Mouse (Mus musculus): Measurements from ENCODE around the gene Wdr90. TPM values are rescaled to one million over a fixed set of nuclear protein-coding genes. Genes with fewer than 3 reads are reported as not detected.
A peak's percentile ranks its signal among the peaks of the same experiment; 100 is the strongest.

Gene Wdr90
- polyA plus RNA-seq, 1 experiment from 2014 or later: 34.1 TPM

DNA sequence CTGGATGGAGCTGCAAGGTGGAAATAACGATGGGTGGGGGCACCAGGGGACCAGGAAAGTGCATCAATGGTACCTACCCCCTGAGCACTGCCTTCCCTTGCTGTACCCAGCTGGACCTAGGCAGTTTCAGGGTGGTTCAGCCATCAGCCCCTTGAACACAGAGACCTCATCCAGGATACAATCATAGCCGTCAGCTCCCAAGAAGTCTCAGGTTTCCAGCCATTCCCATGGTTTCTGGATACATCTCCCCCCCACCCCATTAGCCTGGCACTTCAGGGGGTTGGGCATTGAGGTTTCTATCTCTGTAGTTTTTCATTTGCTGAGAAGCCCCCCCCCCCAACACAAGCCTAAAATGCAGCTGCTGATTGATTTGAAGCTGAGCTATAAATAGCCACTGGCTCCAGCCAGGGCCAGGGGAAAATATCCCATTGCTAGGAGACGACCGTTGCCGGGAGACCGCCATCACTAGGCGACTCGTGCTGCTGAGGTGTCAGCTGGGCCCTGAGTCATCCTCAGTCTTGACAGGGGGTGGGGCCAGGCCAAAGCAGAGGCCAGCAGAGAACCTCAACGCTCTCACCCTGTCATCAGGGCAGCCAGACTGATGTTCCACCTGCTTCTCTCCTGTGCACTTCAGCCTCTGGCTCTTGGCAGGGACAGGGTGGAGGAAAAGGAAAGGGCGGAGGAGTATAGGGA, 58.3 kb downstream of the Wdr90 start:
- Histone ChIP-seq H3K4me3 (ENCODE audit: low read depth, low read length) (no peak overlapping the region), H3K36me3 (ENCODE audit: insufficient read depth) (no peaks in the 10 kb centered on the region), H3K27me3 (ENCODE audit: insufficient read depth, low read length) (no peaks in the 10 kb centered on the region; the same call in 1 of the 2 replicates), H3K4me2 (no peak overlapping the region), H3K4me1 (ENCODE audit: insufficient read depth) (no peaks in the 10 kb centered on the region), H3K27ac (ENCODE audit: low read depth) (no peak overlapping the region), H3K9me3 (ENCODE audit: low read depth, low read length) (no peaks in the 10 kb centered on the region), H3K9ac (no peak overlapping the region)
- WGBS: 8% methylated on average over 10 of the region's 10 CpGs
- DNase-seq (peak; percentile 28), ATAC-seq (ENCODE audit: insufficient read depth) (peak; percentile 48; the same call in 1 of the 2 replicates)
- TF ChIP-seq CTCF (IDR thresholded peaks at IDR 0.05; ENCODE audit: low read depth): no peak

- Histone ChIP-seq H3K4me3 (ENCODE audit: low read depth, low read length) (no peak overlapping the region), H3K4me1 (ENCODE audit: insufficient read depth) (peaks cover under 1% of the 10 kb centered on the region; the same call in 1 of the 2 replicates), H3K9me3 (ENCODE audit: low read depth, low read length) (no peaks in the 10 kb centered on the region), H3K9ac (no peak overlapping the region), H3K27me3 (ENCODE audit: insufficient read depth, low read length) (no peaks in the 10 kb centered on the region), H3K4me2 (no peak overlapping the region), H3K27ac (ENCODE audit: low read depth) (no peak overlapping the region), H3K36me3 (ENCODE audit: insufficient read depth) (no peaks in the 10 kb centered on the region)
- ATAC-seq (ENCODE audit: insufficient read depth) (no peak), DNase-seq (peak; percentile 91)
- 6% methylated on average over 6 of the region's 6 CpGs for WGBS
- peak; percentile 84 for TF ChIP-seq CTCF (IDR thresholded peaks at IDR 0.05; ENCODE audit: low read depth)
Observed at GRCm38 (mm10) chr17:25801029-25801428, 60.3 kb downstream of the Wdr90 start.

- DNase-seq (peak; percentile 94), ATAC-seq (ENCODE audit: insufficient read depth) (peak; percentile 78)
- TF ChIP-seq CTCF (IDR thresholded peaks at IDR 0.05; ENCODE audit: low read depth): no peak
- Histone ChIP-seq H3K27me3 (ENCODE audit: insufficient read depth, low read length) (no peaks in the 10 kb centered on the region), H3K4me1 (ENCODE audit: insufficient read depth) (peaks cover 14% of the 10 kb centered on the region), H3K36me3 (ENCODE audit: insufficient read depth) (0 out of 2 replicates have a peak, but pooled peaks cover 10% of the 10 kb centered on the region), H3K4me3 (ENCODE audit: low read depth, low read length) (peak within 1 kb of the TSS; percentile 61), H3K9ac (peak within 1 kb of the TSS; percentile 52), H3K4me2 (peak within 1 kb of the TSS; percentile 98), H3K27ac (ENCODE audit: low read depth) (peak within 1 kb of the TSS; percentile 64; the same call in 1 of the 2 replicates), H3K9me3 (ENCODE audit: low read depth, low read length) (no peaks in the 10 kb centered on the region)
- WGBS: under 1% methylated on average over 35 of the region's 35 CpGs
Observed at GRCm38 (mm10) chr17:25796951-25797369, 64.3 kb downstream of the Wdr90 start, which contains the start of gene Metrn. Metrn (minus strand) TSS chr17:25797136.

DNA sequence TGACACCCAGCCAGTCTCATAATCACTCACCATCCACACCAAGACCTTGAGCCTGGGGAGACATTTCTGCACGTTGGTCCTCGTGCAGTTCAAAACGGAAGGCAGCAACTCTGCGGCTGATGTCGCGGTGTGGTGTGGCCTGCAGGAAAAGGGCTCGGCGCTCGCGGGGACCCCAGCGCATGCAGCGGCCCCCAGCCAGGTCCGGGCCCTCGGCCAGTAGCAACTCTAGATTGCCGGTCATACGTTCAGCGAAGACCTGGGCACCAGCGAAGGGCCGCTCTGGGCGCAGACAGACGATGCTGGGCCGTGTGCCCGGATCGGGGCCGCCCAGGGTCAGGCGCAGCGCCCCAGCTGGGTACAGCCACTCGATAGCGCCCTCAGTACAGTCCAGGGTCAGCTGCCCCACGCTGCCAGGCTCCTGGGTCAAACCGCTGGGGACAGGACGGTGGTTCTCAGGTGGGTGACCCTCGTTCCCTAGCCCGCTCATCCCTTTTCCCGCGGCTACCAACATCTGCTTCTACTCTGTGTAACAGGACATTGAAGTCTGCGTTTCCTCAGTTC, 65.0 kb downstream of the Wdr90 start:
- WGBS: under 1% methylated on average over 37 of the region's 37 CpGs
- peak overlapping the region; percentile 61 for H3K4me3 ChIP-seq (ENCODE audit: low read depth, low read length)
- 0 out of 2 replicates have a peak, but pooled peaks cover 10% of the 10 kb centered on the region for H3K36me3 ChIP-seq (ENCODE audit: insufficient read depth)
- H3K4me1 ChIP-seq (ENCODE audit: insufficient read depth): peaks cover 14% of the 10 kb centered on the region
- ATAC-seq (ENCODE audit: insufficient read depth) (peak; percentile 3; the same call in 1 of the 2 replicates), DNase-seq (no peak)
- H3K4me2 ChIP-seq: peak overlapping the region; percentile 98
- H3K9ac ChIP-seq: peak overlapping the region; percentile 52
- no peaks in the 10 kb centered on the region for H3K9me3 ChIP-seq (ENCODE audit: low read depth, low read length)
- no peaks in the 10 kb centered on the region for H3K27me3 ChIP-seq (ENCODE audit: insufficient read depth, low read length)
- no peak for TF ChIP-seq CTCF (IDR thresholded peaks at IDR 0.05; ENCODE audit: low read depth)
- H3K27ac ChIP-seq (ENCODE audit: low read depth): peak overlapping the region; percentile 64; the same call in 1 of the 2 replicates

DNA sequence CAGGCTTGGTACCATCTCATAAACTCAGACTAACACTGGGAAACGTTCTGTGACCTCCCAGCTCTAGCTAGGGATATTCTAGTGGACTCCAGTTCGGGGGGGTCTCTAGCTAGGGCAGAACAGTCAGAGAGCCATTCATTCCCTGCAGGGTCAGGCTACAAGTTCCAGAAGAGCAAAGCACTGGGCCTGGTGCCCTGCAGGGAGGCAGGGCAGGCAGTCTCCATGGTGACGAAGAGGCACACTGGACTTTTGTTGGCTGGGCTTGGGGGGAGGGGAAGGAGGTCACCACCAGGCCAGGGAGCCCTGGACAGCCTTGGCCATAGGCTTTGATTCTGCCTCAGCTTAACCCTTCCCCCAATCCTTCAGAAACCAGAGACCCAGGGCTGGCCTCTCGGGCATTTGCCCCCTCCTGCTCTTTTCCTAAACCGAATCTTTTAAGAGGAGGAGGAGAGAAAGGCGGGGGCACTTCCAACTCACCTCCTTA, 65.7 kb downstream of the Wdr90 start, which contains the start of gene AC134908.4:
Gene AC134908.4 (minus strand): TSS at position 51 of the 484 bp plus-strand sequence.
- no peak for ATAC-seq (ENCODE audit: insufficient read depth)
- H3K27me3 ChIP-seq (ENCODE audit: insufficient read depth, low read length): no peaks in the 10 kb centered on the region
- 0 out of 2 replicates have a peak, but pooled peaks cover 10% of the 10 kb centered on the region for H3K36me3 ChIP-seq (ENCODE audit: insufficient read depth)
- peak within 1 kb of the TSS; percentile 64; the same call in 1 of the 2 replicates for H3K27ac ChIP-seq (ENCODE audit: low read depth)
- H3K4me2 ChIP-seq: peak within 1 kb of the TSS; percentile 98
- H3K4me1 ChIP-seq (ENCODE audit: insufficient read depth): peaks cover 14% of the 10 kb centered on the region
- H3K9ac ChIP-seq: peak within 1 kb of the TSS; percentile 52
- peak within 1 kb of the TSS; percentile 61 for H3K4me3 ChIP-seq (ENCODE audit: low read depth, low read length)
- WGBS: 20% methylated on average over 6 of the region's 6 CpGs
- TF ChIP-seq CTCF (IDR thresholded peaks at IDR 0.05; ENCODE audit: low read depth): no peak
- peak; percentile 38 for DNase-seq
- no peaks in the 10 kb centered on the region for H3K9me3 ChIP-seq (ENCODE audit: low read depth, low read length)

DNA sequence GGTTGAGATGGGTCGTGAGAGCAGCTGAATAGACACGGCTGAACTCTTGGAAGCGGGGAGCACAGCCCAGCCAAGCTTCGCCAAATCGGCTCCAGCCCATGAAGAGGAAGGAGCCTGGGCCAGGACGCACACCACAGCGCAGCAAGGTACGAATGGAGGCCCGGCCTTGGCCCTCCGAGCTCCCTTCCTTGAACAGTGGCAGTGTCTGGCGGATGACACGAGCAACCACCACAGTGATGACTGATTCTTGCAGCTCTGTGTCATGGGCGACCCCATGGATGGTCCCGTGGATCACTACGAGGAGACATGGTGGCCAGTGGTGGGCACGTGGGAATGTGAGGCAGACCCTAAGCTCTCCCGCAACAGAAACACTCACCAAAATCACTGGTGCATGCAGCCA, 66.3 kb downstream of the Wdr90 start:
- WGBS: 84% methylated on average over 17 of the region's 17 CpGs

More for the DNA sequence above, 66.3 kb downstream of the Wdr90 start:
- no peak overlapping the region for H3K27ac ChIP-seq (ENCODE audit: low read depth)
- DNase-seq: no peak
- 0 out of 2 replicates have a peak, but pooled peaks cover 10% of the 10 kb centered on the region for H3K36me3 ChIP-seq (ENCODE audit: insufficient read depth)
- no peak overlapping the region for H3K9ac ChIP-seq
- H3K4me3 ChIP-seq (ENCODE audit: low read depth, low read length): peak overlapping the region; percentile 61
- no peak for ATAC-seq (ENCODE audit: insufficient read depth)
- no peak for TF ChIP-seq CTCF (IDR thresholded peaks at IDR 0.05; ENCODE audit: low read depth)
- H3K27me3 ChIP-seq (ENCODE audit: insufficient read depth, low read length): no peaks in the 10 kb centered on the region
- H3K4me1 ChIP-seq (ENCODE audit: insufficient read depth): peaks cover 14% of the 10 kb centered on the region
- H3K9me3 ChIP-seq (ENCODE audit: low read depth, low read length): no peaks in the 10 kb centered on the region
- peak overlapping the region; percentile 98 for H3K4me2 ChIP-seq

Small RNA genes within 50 kb of the gene (microRNA-seq; reads per million reads assigned to microRNA genes)
- not detected for gene Mir3082 (ENCODE audit: borderline number of aligned reads)

Other genes with a start within 250 kb of the Wdr90 start
- gene Gng13, start 144.3 kb downstream of the Wdr90 start, polyA plus RNA-seq (2014; fragmentation: Nextera tagmentation; extraction: Ambion mirVana): 1.3 and 1.4 TPM in 2 replicates
- gene Chtf18, start 134.1 kb downstream of the Wdr90 start, polyA plus RNA-seq (2014; fragmentation: Nextera tagmentation; extraction: Ambion mirVana): 27.1 and 32.3 TPM in 2 replicates
- gene Rpusd1, start 133.8 kb downstream of the Wdr90 start, polyA plus RNA-seq (2014; fragmentation: Nextera tagmentation; extraction: Ambion mirVana): 22.1 and 22.6 TPM in 2 replicates
- gene Mslnl, start 125.5 kb downstream of the Wdr90 start, polyA plus RNA-seq (2014; fragmentation: Nextera tagmentation; extraction: Ambion mirVana): 0.24 and 0.31 TPM in 2 replicates
- gene Msln, start 107.1 kb downstream of the Wdr90 start, polyA plus RNA-seq (2014; fragmentation: Nextera tagmentation; extraction: Ambion mirVana): 1.8 and 4.6 TPM in 2 replicates
- 24.3 and 25.6 TPM in 2 replicates for gene Narfl, start 87.7 kb downstream of the Wdr90 start, polyA plus RNA-seq (2014; fragmentation: Nextera tagmentation; extraction: Ambion mirVana)
- gene Haghl, start 75.8 kb downstream of the Wdr90 start, polyA plus RNA-seq (2014; fragmentation: Nextera tagmentation; extraction: Ambion mirVana): 55.1 and 57.9 TPM in 2 replicates
- gene Ccdc78, start 74.9 kb downstream of the Wdr90 start, polyA plus RNA-seq (2014; fragmentation: Nextera tagmentation; extraction: Ambion mirVana): 0.12 TPM in 1 of 2 replicates, not detected in the other
- gene Fam173a, start 68.6 kb downstream of the Wdr90 start, polyA plus RNA-seq (2014; fragmentation: Nextera tagmentation; extraction: Ambion mirVana): 81.9 and 96.8 TPM in 2 replicates
- gene AC134908.4, start 65.8 kb downstream of the Wdr90 start, polyA plus RNA-seq (2014; fragmentation: Nextera tagmentation; extraction: Ambion mirVana): not detected in 2 replicates
- 10.4 and 12.7 TPM in 2 replicates for gene Metrn, start 64.4 kb downstream of the Wdr90 start, polyA plus RNA-seq (2014; fragmentation: Nextera tagmentation; extraction: Ambion mirVana)
- 0.97 and 1.3 TPM in 2 replicates for gene Fbxl16, start 52.4 kb downstream of the Wdr90 start, polyA plus RNA-seq (2014; fragmentation: Nextera tagmentation; extraction: Ambion mirVana)
- 24.6 and 26.0 TPM in 2 replicates for gene Wdr24, start 37.9 kb downstream of the Wdr90 start, polyA plus RNA-seq (2014; fragmentation: Nextera tagmentation; extraction: Ambion mirVana)
- 39.5 and 40.6 TPM in 2 replicates for gene Jmjd8, start 32.6 kb downstream of the Wdr90 start, polyA plus RNA-seq (2014; fragmentation: Nextera tagmentation; extraction: Ambion mirVana)
- 335 and 367 TPM in 2 replicates for gene Stub1, start 28.1 kb downstream of the Wdr90 start, polyA plus RNA-seq (2014; fragmentation: Nextera tagmentation; extraction: Ambion mirVana)
- gene Rhbdl1, start 24.2 kb downstream of the Wdr90 start, polyA plus RNA-seq (2014; fragmentation: Nextera tagmentation; extraction: Ambion mirVana): 1.8 and 2.0 TPM in 2 replicates
- gene Gm20683, start 19.7 kb downstream of the Wdr90 start, polyA plus RNA-seq (2014; fragmentation: Nextera tagmentation; extraction: Ambion mirVana): 1.0 and 1.4 TPM in 2 replicates
- 10.8 and 11.0 TPM in 2 replicates for gene Rhot2, start 16.6 kb downstream of the Wdr90 start, polyA plus RNA-seq (2014; fragmentation: Nextera tagmentation; extraction: Ambion mirVana)
- gene Mcrip2, start 7.3 kb upstream of the Wdr90 start, polyA plus RNA-seq (2014; fragmentation: Nextera tagmentation; extraction: Ambion mirVana): 17.7 and 17.9 TPM in 2 replicates
- gene Mettl26, start 13.6 kb upstream of the Wdr90 start, polyA plus RNA-seq (2014; fragmentation: Nextera tagmentation; extraction: Ambion mirVana): 44.6 and 45.7 TPM in 2 replicates
- 0.57 and 0.87 TPM in 2 replicates for gene Wfikkn1, start 19.4 kb upstream of the Wdr90 start, polyA plus RNA-seq (2014; fragmentation: Nextera tagmentation; extraction: Ambion mirVana)
- gene Rab40c, start 58.2 kb upstream of the Wdr90 start, polyA plus RNA-seq (2014; fragmentation: Nextera tagmentation; extraction: Ambion mirVana): 15.3 and 15.4 TPM in 2 replicates
- gene Pigq, start 83.4 kb upstream of the Wdr90 start, polyA plus RNA-seq (2014; fragmentation: Nextera tagmentation; extraction: Ambion mirVana): 65.9 and 69.0 TPM in 2 replicates
- not detected in 2 replicates for gene Nhlrc4, start 83.5 kb upstream of the Wdr90 start, polyA plus RNA-seq (2014; fragmentation: Nextera tagmentation; extraction: Ambion mirVana)
- gene A930017K11Rik, start 91.1 kb upstream of the Wdr90 start, polyA plus RNA-seq (2014; fragmentation: Nextera tagmentation; extraction: Ambion mirVana): 0.16 and 0.26 TPM in 2 replicates
- gene Capn15, start 124.3 kb upstream of the Wdr90 start, polyA plus RNA-seq (2014; fragmentation: Nextera tagmentation; extraction: Ambion mirVana): 26.7 and 30.5 TPM in 2 replicates
- gene Rab11fip3, start 208.1 kb upstream of the Wdr90 start, polyA plus RNA-seq (2014; fragmentation: Nextera tagmentation; extraction: Ambion mirVana): 15.2 and 15.3 TPM in 2 replicates
- 24.9 and 25.0 TPM in 2 replicates for gene Decr2, start 228.8 kb upstream of the Wdr90 start, polyA plus RNA-seq (2014; fragmentation: Nextera tagmentation; extraction: Ambion mirVana)
- gene Nme4, start 234.1 kb upstream of the Wdr90 start, polyA plus RNA-seq (2014; fragmentation: Nextera tagmentation; extraction: Ambion mirVana): 94.8 and 96.4 TPM in 2 replicates

Measured in lung, embryonic 14.5 days (tissue).